Mouse (Mus musculus): ENCODE measurements at regions not wholly inside any gene's neighbourhood (a gene's known extent, or its start where the extent isn't known, plus 50 kb on each side); places are given as distances from the start of the nearest gene placed in this dataset.
A peak's percentile ranks its signal among the peaks of the same experiment; 100 is the strongest.

- H3K9me3 ChIP-seq (replicated peaks; ENCODE audit: low read length), result peaks cover 3% of the 10 kb centered on the region
- H3K4me2 ChIP-seq (ENCODE audit: insufficient read depth, low read depth, poor library complexity, severe bottlenecking), result no peak overlapping the region
- H3K9ac ChIP-seq (ENCODE audit: insufficient read depth, low read depth), result no peak overlapping the region
- dilution Hi-C loops (cut with MboI; ENCODE audit: extremely low pct_ligation_motif_present, extremely low pct_unique_long_range_greater_than_20kb, low sequenced_read_pairs), result no loop called here
- TF ChIP-seq TCF12 (IDR thresholded peaks at IDR 0.05; ENCODE audit: low read depth, low read length) (no peak), ZC3H11A (IDR thresholded peaks at IDR 0.05; ENCODE audit: low read depth, low read length) (no peak), JUN (IDR thresholded peaks at IDR 0.05; ENCODE audit: insufficient read depth, low read depth, low read length) (no peak), HCFC1 (IDR thresholded peaks at IDR 0.05; ENCODE audit: low read depth, low read length) (no peak)
- H3K27ac ChIP-seq (ENCODE audit: insufficient read depth, low read depth), result no peak overlapping the region
- no peaks in the 10 kb centered on the region for H3K36me3 ChIP-seq (replicated peaks in 1 of 2; ENCODE audit: control insufficient read depth in 1 of 2, insufficient read depth in 1 of 2, low read length in 1 of 2)
- H3K4me3 ChIP-seq (replicated peaks in 1 of 3; ENCODE audit: low read depth in 2 of 3, low read length in 2 of 3, poor library complexity in 1 of 3), result no peak overlapping the region
- DNase-seq (ENCODE audit: extremely low read depth), result no peak
- no peaks in the 10 kb centered on the region for H3K27me3 ChIP-seq (replicated peaks)
- peaks cover 3 to 28% of the 10 kb centered on the region in 2 experiments for H3K4me1 ChIP-seq (ENCODE audit: control insufficient read depth in 1 of 2, insufficient read depth in 2 of 2)
- H3K79me2 ChIP-seq (replicated peaks; ENCODE audit: control insufficient read depth, extremely low read depth, insufficient read depth, poor library complexity, severe bottlenecking), result no peaks in the 10 kb centered on the region
- in situ Hi-C loops (cut with MboI; ENCODE audit: low pct_ligation_motif_present, low pct_unique_long_range_greater_than_20kb, low sequenced_read_pairs), result loop anchor here (10.0 kb wide), 1 partner anchor 93 kb away; no protein-coding TSS in a partner anchor
Observed at GRCm38 (mm10) chr3:149437763-149438162, 447.4 kb upstream of the Adgrl2 start.

GRCm38 (mm10) chr3:149436944-149437343 lies 446.6 kb upstream of the Adgrl2 start:
- Histone ChIP-seq H3K27ac (ENCODE audit: insufficient read depth, low read depth) (no peak overlapping the region), H3K4me2 (ENCODE audit: insufficient read depth, low read depth, poor library complexity, severe bottlenecking) (peak overlapping the region; percentile 41; the same call in 1 of the 2 replicates), H3K4me1 (ENCODE audit: control insufficient read depth in 1 of 2, insufficient read depth in 2 of 2) (peaks cover 3 to 34% of the 10 kb centered on the region in 2 experiments), H3K9me3 (replicated peaks; ENCODE audit: low read length) (peaks cover 3% of the 10 kb centered on the region), H3K9ac (ENCODE audit: insufficient read depth, low read depth) (no peak overlapping the region), H3K79me2 (replicated peaks; ENCODE audit: control insufficient read depth, extremely low read depth, insufficient read depth, poor library complexity, severe bottlenecking) (no peaks in the 10 kb centered on the region), H3K4me3 (replicated peaks in 1 of 3; ENCODE audit: low read depth in 2 of 3, low read length in 2 of 3, poor library complexity in 1 of 3) (no peak overlapping the region), H3K36me3 (replicated peaks in 1 of 2; ENCODE audit: control insufficient read depth in 1 of 2, insufficient read depth in 1 of 2, low read length in 1 of 2) (no peaks in the 10 kb centered on the region), H3K27me3 (replicated peaks) (no peaks in the 10 kb centered on the region)
- in situ Hi-C loops (cut with MboI; ENCODE audit: low pct_ligation_motif_present, low pct_unique_long_range_greater_than_20kb, low sequenced_read_pairs), result loop anchor here (10.0 kb wide), 1 partner anchor 92 kb away; no protein-coding TSS in a partner anchor
- dilution Hi-C loops (cut with MboI; ENCODE audit: extremely low pct_ligation_motif_present, extremely low pct_unique_long_range_greater_than_20kb, low sequenced_read_pairs), result no loop called here
- TF ChIP-seq ZMIZ1 (IDR thresholded peaks at IDR 0.05; ENCODE audit: low read depth, low read length), result no peak
- TF ChIP-seq RAD21 (IDR thresholded peaks at IDR 0.05; ENCODE audit: low read depth, low read length), result no peak
- no peak for TF ChIP-seq JUN (IDR thresholded peaks at IDR 0.05; ENCODE audit: insufficient read depth, low read depth, low read length)
- no peak for TF ChIP-seq ETS1 (conservative IDR thresholded peaks at IDR 0.05; ENCODE audit: low read depth, low read length)
- no peak for TF ChIP-seq RCOR1 (conservative IDR thresholded peaks at IDR 0.05; ENCODE audit: low read depth, low read length)
- no peak for TF ChIP-seq GABPA (IDR thresholded peaks at IDR 0.05; ENCODE audit: insufficient replicate concordance, low read depth, low read length)
- no peak for TF ChIP-seq USF2 (conservative IDR thresholded peaks at IDR 0.05; ENCODE audit: low read depth, low read length)
- no peak for TF ChIP-seq ZKSCAN1 (IDR thresholded peaks at IDR 0.05; ENCODE audit: borderline replicate concordance, low read depth, low read length)
- no peak for TF ChIP-seq MYC (IDR thresholded peaks at IDR 0.05; ENCODE audit: low read depth, low read length)
- no peak for TF ChIP-seq NRF1 (IDR thresholded peaks at IDR 0.05; ENCODE audit: low read depth, low read length)
- TF ChIP-seq CHD1 (IDR thresholded peaks at IDR 0.05; ENCODE audit: low read depth, low read length), result no peak
- no peak for TF ChIP-seq ZC3H11A (IDR thresholded peaks at IDR 0.05; ENCODE audit: low read depth, low read length)
- TF ChIP-seq MXI1 (IDR thresholded peaks at IDR 0.05; ENCODE audit: low read depth, low read length), result no peak
- TF ChIP-seq TCF12 (IDR thresholded peaks at IDR 0.05; ENCODE audit: low read depth, low read length), result no peak
- TF ChIP-seq E2F4 (IDR thresholded peaks at IDR 0.05; ENCODE audit: insufficient replicate concordance, low read depth, low read length), result no peak
- no peak for TF ChIP-seq SIN3A (IDR thresholded peaks at IDR 0.05; ENCODE audit: low read length)
- TF ChIP-seq TBP (conservative IDR thresholded peaks at IDR 0.05; ENCODE audit: low read depth, low read length), result no peak
- DNase-seq (ENCODE audit: extremely low read depth), result no peak
